ENCODE assay signal across 15 mouse cellular contexts in genomic region chr4:93400579-93400978, GRCm38 (mm10).
"Had no signal": no experiment of that assay in that cellular context is flagged by ENCODE, and none has a peak within 500 bp of the region (broad histone marks: within the 10 kb centered on the region; RNA-seq: fewer than 3 reads in every experiment).

No protein-coding gene starts in this region.

- DNase-seq: kidney, adult 8-10 months; kidney, postnatal 10 days; kidney, postnatal 36 days; layer of hippocampus, postnatal 36 days; left cerebral cortex, postnatal 4 days; liver, postnatal 0 days; lung, embryonic 14.5 days; midbrain, embryonic 14.5 days; right cerebral cortex, adult 18-20 months; right cerebral cortex, postnatal 14 days; right cerebral cortex, postnatal 4 days; thymus, adult 2 months; thymus, postnatal 14 days; thymus, postnatal 4 days had no signal

- ATAC-seq: liver, postnatal 0 days; lung, postnatal 0 days had no signal
